Comparison of ENCODE assay signal across 10 mouse cellular contexts in genomic region chr10:26694761-26695160, GRCm38 (mm10). TPM values are rescaled to one million over a fixed set of nuclear protein-coding genes. Genes with fewer than 3 reads are reported as not detected.
DNase-seq lines count a peak whose midpoint lies in the region; ATAC-seq and TF ChIP-seq lines count a peak whose summit lies in the region.
"Had no signal": no experiment of that assay in that cellular context is flagged by ENCODE, and none has a peak within 500 bp of the region (broad histone marks: within the 10 kb centered on the region; RNA-seq: fewer than 3 reads in every experiment).

No protein-coding gene starts in this region.

- H3K36me3 ChIP-seq in heart, embryonic 11.5 days (ENCODE audit: control insufficient read depth, insufficient read depth, low read length), result no peaks in the 10 kb centered on the region
- H3K36me3 ChIP-seq in hindbrain, embryonic 13.5 days, result no peaks in the 10 kb centered on the region
- H3K36me3 ChIP-seq in midbrain, embryonic 11.5 days (ENCODE audit: control insufficient read depth, insufficient read depth, low read length), result no peaks in the 10 kb centered on the region
- H3K36me3 ChIP-seq in kidney, embryonic 15.5 days, result no peaks in the 10 kb centered on the region

- DNase-seq in heart, postnatal 10 days, result no peak
- no peak for DNase-seq in midbrain, embryonic 11.5 days (ENCODE audit: low spot score, missing footprints)
- DNase-seq in cerebellum, adult 11 months, result no peak
- no peak for DNase-seq in layer of hippocampus, adult 9-11 months
- DNase-seq: gastrocnemius, adult 2 months; liver, postnatal 0 days had no signal

- no peak for TF ChIP-seq POLR2A in cortical plate, adult 2 months (IDR thresholded peaks at IDR 0.05; ENCODE audit: extremely low read depth, insufficient read depth, low read length)

- H3K27me3 ChIP-seq in heart, embryonic 11.5 days (ENCODE audit: control insufficient read depth, insufficient read depth, low read length), result no peaks in the 10 kb centered on the region
- no peaks in the 10 kb centered on the region for H3K27me3 ChIP-seq in hindbrain, embryonic 13.5 days
- no peaks in the 10 kb centered on the region for H3K27me3 ChIP-seq in midbrain, embryonic 11.5 days (ENCODE audit: control insufficient read depth, insufficient read depth, low read length)
- H3K27me3 ChIP-seq in kidney, embryonic 15.5 days, result peaks cover 19% of the 10 kb centered on the region

- H3K4me1 ChIP-seq in heart, embryonic 11.5 days (ENCODE audit: control insufficient read depth, insufficient read depth, low read length), result no peaks in the 10 kb centered on the region
- H3K4me1 ChIP-seq in cortical plate, adult 2 months (ENCODE audit: control insufficient read depth, insufficient read depth, low read length), result no peaks in the 10 kb centered on the region
- 0 out of 2 replicates have a peak, but pooled peaks cover 7% of the 10 kb centered on the region for H3K4me1 ChIP-seq in hindbrain, embryonic 13.5 days (replicated peaks)
- peaks cover 3% of the 10 kb centered on the region; the same call in 1 of the 2 replicates for H3K4me1 ChIP-seq in midbrain, embryonic 11.5 days (ENCODE audit: control insufficient read depth, insufficient read depth, low read length)
- peaks cover 5% of the 10 kb centered on the region for H3K4me1 ChIP-seq in kidney, embryonic 15.5 days

- no peaks in the 10 kb centered on the region for H3K9me3 ChIP-seq in heart, embryonic 11.5 days (replicated peaks; ENCODE audit: control insufficient read depth, low read length)
- H3K9me3 ChIP-seq in hindbrain, embryonic 13.5 days, result no peaks in the 10 kb centered on the region
- H3K9me3 ChIP-seq in midbrain, embryonic 11.5 days (ENCODE audit: control insufficient read depth, low read length), result no peaks in the 10 kb centered on the region
- H3K9me3 ChIP-seq in kidney, embryonic 15.5 days (replicated peaks), result no peaks in the 10 kb centered on the region

- no peak for TF ChIP-seq CTCF in cortical plate, adult 2 months (IDR thresholded peaks at IDR 0.05; ENCODE audit: extremely low read depth, insufficient read depth, low read length)

- peak overlapping the region; percentile 93 for H3K4me2 ChIP-seq in heart, embryonic 11.5 days
- H3K4me2 ChIP-seq in hindbrain, embryonic 13.5 days, result peak overlapping the region; percentile 67
- H3K4me2 ChIP-seq in midbrain, embryonic 11.5 days, result peak overlapping the region; percentile 79
- no peak overlapping the region; the same call in 1 of the 2 replicates for H3K4me2 ChIP-seq in kidney, embryonic 15.5 days

- H3K4me3 ChIP-seq in heart, embryonic 11.5 days (ENCODE audit: low read depth, low read length), result no peak overlapping the region; the same call in 1 of the 2 replicates
- peak overlapping the region; percentile 69; the same call in 1 of the 2 replicates for H3K4me3 ChIP-seq in cortical plate, adult 2 months (ENCODE audit: insufficient read depth, low read length)
- H3K4me3 ChIP-seq in hindbrain, embryonic 13.5 days, result peak overlapping the region; percentile 47
- H3K4me3 ChIP-seq in midbrain, embryonic 11.5 days (ENCODE audit: low read depth, low read length), result no peak overlapping the region
- H3K4me3 ChIP-seq in kidney, embryonic 15.5 days (replicated peaks), result no peak overlapping the region; the same call in 1 of the 2 replicates

- intact Hi-C loops in heart, postnatal 10 days (cut with DNase I), result no loop called here

- 73% methylated on average over 2 of the region's 2 CpGs for WGBS in heart, embryonic 11.5 days (ENCODE audit: insufficient replicate concordance)
- WGBS in hindbrain, embryonic 13.5 days, result 56% methylated on average over 2 of the region's 2 CpGs
- WGBS in midbrain, embryonic 11.5 days, result 63% methylated on average over 2 of the region's 2 CpGs
- WGBS in kidney, embryonic 15.5 days, result 68% methylated on average over 2 of the region's 2 CpGs

- ATAC-seq in heart, embryonic 11.5 days (replicated peaks; ENCODE audit: insufficient number of reproducible peaks, low FRiP score, low TSS enrichment), result no peak
- ATAC-seq in hindbrain, embryonic 13.5 days (ENCODE audit: low FRiP score), result peak; percentile 36
- peak; percentile 54; the same call in 1 of the 2 replicates for ATAC-seq in midbrain, embryonic 11.5 days (ENCODE audit: low FRiP score)
- no peak for ATAC-seq in kidney, embryonic 15.5 days (replicated peaks; ENCODE audit: low FRiP score)
- ATAC-seq: liver, postnatal 0 days had no signal

- no peak overlapping the region for H3K27ac ChIP-seq in heart, embryonic 11.5 days (ENCODE audit: low read depth, low read length)
- no peak overlapping the region for H3K27ac ChIP-seq in cortical plate, adult 2 months (ENCODE audit: insufficient read depth, low read length)
- peak overlapping the region; percentile 83 for H3K27ac ChIP-seq in hindbrain, embryonic 13.5 days
- H3K27ac ChIP-seq in midbrain, embryonic 11.5 days (ENCODE audit: low read depth, low read length), result no peak overlapping the region
- H3K27ac ChIP-seq in kidney, embryonic 15.5 days, result no peak overlapping the region
- H3K27ac ChIP-seq: gastrocnemius, adult 2 months had no signal

- no peak overlapping the region for H3K9ac ChIP-seq in heart, embryonic 11.5 days (ENCODE audit: low read depth, low read length)
- peak overlapping the region; percentile 72; the same call in 1 of the 2 replicates for H3K9ac ChIP-seq in hindbrain, embryonic 13.5 days
- H3K9ac ChIP-seq in midbrain, embryonic 11.5 days (ENCODE audit: low read length), result no peak overlapping the region
- H3K9ac ChIP-seq in kidney, embryonic 15.5 days, result no peak overlapping the region
- H3K9ac ChIP-seq: liver, postnatal 0 days had no signal

RNA-seq across cellular contexts. Expression of gene Arhgap18, which starts 58.5 kb away (rescaled TPM):
- 25.8 and 31.0 TPM in 2 replicates for polyA plus RNA-seq in heart, embryonic 11.5 days (2014; fragmentation: Nextera tagmentation; extraction: Ambion mirVana)
- 10 to 100 TPM; 36.3 to 64.0 TPM for total RNA-seq in heart, postnatal 10 days (2021)
- 5.2 and 6.2 TPM in 2 replicates for polyA plus RNA-seq in cortical plate, adult 2 months (2012; rRNA removed)
- polyA plus RNA-seq in hindbrain, embryonic 13.5 days (2015; fragmentation: Nextera tagmentation; extraction: Ambion mirVana), result 12.1 and 14.0 TPM in 2 replicates
- polyA plus RNA-seq in midbrain, embryonic 11.5 days (2014; fragmentation: Nextera tagmentation; extraction: Ambion mirVana), result 14.3 and 14.9 TPM in 2 replicates
- polyA plus RNA-seq in kidney, embryonic 15.5 days (2015; fragmentation: Nextera tagmentation; extraction: Ambion mirVana), result 41.0 and 45.0 TPM in 2 replicates

Comparison
In these comparisons a context has a peak if more than half of its experiments do, and no peak if none do; other contexts are left out.
1. ATAC-seq: peak in hindbrain, embryonic 13.5 days (single experiment) and midbrain, embryonic 11.5 days (single experiment); none in heart, embryonic 11.5 days (single experiment) and kidney, embryonic 15.5 days (single experiment).
2. H3K4me3 ChIP-seq: peak in cortical plate, adult 2 months (single experiment) and hindbrain, embryonic 13.5 days (single experiment); none in heart, embryonic 11.5 days (single experiment), midbrain, embryonic 11.5 days (single experiment) and kidney, embryonic 15.5 days (single experiment).